Mouse (Mus musculus) olfactory bulb, adult 2 months (tissue): ENCODE measurements around the gene Dmrtb1.

Experiments
- CTCF ChIP-seq: fragments of 200-500 bp; IDR thresholded peaks from 2 replicates; pipeline ENCODE4 v1.5.1; 2012; ENCODE audit warnings: low read depth, mild to moderate bottlenecking, low read length, moderate library complexity; ENCODE audit not compliant: insufficient read depth
- POLR2A ChIP-seq: fragments of 200-500 bp; IDR thresholded peaks from 2 replicates; pipeline ENCODE4 v1.6.1; 2012; ENCODE audit warnings: mild to moderate bottlenecking, low read depth, low read length, moderate library complexity; ENCODE audit not compliant: insufficient read depth

DNA sequence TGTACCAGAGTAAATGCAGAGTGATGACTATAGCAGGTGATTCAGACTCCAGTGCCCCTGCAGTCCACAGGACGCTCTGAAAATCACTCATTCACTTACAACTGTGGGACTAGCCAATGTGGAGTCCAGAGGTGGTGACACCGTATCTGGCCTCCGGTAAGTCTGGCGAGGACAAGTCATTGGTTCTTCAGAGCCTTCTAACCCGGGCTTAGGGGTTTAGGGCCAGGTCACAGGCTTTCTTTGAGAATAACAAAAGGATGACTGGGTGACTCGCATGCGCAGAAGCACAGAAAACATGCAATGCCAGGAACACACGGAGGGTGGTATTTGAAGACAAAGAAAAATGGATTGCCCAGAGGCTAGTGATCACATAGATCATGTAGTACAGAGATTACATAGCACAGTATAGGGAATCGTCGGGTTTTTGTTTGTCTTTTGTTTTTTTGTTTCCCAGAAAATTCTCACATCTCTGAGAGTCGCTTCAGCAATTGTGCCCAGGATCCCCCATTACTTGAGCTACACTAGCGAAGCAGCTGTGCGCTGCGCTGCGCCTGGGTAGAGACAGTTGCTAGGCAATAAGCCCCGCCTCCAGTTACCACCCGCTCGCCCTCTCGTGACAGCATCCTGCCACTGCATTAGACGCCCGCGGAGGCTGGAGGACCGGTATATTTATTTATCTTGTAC lies 10.2 kb downstream of the Dmrtb1 start:
- TF ChIP-seq POLR2A (no peak), CTCF (peak; percentile 54)
